Mouse (Mus musculus): Measurements from ENCODE around the gene Best3.
A peak's percentile ranks its signal among the peaks of the same experiment; 100 is the strongest.
"Not testable (repeated sequence)": the region's sequence is repeated elsewhere in the genome, so short reads cannot be mapped to it uniquely, and the experiment has no call there.

Best3 gene

DNA sequence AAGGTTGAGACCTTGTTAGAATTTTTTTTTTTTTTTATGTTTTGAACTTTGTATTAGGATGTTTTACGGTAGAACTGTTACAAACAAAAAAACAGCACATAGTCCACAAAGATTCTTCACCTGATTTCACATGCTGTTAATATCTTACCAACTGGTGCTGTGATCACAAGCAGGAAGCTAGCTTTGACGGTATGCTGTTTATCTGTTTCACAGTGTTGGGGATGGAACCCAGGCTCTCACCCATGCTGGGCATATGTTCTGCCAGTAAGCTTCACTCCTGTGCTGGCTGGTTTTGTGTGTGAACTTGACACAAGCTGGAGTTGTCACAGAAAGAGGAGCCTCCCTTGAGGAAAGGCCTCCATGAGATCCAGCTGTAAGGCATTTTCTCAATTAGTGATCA is 8.3 kb upstream of the Best3 start:
- no peak for ATAC-seq (ENCODE audit: low TSS enrichment)

DNA sequence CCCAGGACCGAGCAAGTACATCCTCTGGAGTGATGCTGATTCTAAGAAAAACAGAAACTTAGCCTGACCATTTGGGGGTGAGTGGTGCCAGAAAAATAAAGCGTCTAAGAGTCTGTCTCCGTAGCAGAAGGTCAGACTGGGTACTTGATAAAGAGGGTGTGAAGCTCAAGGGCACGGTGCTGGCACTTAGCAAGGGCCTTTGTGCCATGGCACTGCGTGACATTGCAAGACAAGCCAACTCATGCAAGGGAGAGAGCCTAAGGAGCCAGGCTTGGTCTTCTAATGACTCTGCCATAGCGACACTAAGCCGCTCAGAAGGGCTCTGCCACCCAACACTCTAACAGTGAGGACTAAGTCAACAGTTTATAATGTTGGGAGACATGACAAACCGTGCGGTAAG is 7.3 kb upstream of the Best3 start:
- ATAC-seq (ENCODE audit: low TSS enrichment): no peak

DNA sequence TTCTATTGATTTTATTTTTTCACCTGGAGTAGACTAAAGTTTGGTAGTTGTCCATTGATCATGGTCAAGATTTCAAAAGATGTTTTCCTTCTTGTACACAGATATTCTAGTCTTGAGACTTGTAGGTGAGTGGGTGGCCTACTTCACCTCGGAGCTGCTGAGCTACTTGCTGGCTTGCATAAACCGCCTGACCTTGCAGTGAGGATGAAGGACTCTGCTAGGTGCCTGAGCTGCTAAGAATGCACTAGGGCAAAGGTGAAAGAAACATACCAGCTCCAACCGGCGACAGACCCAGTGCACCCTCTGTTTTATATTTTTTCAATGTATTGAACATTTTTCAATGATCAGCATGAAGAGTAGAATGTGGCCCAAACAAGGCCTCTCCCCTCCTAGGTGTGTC is 5.8 kb upstream of the Best3 start:
- ATAC-seq (ENCODE audit: low TSS enrichment): no peak

DNA sequence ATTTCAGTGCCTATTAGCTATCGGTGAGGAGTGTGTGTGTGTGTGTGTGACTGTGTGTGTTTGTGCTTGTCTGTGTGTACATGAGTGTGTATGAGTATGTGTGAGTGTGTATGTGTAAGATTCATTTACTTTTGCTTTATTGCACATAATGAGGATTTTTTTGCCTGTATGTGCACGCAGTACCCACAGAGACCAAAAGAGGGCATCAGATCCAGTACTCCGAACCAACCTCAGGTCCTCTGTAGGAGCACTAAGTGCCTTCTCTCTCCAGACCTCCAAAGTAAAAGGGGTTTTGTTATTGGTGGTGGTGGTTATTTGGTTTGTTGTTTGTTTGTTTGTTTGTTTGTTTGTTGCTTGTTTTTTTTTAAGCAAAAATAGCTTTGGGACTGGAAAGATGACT is 5.2 kb upstream of the Best3 start:
- ATAC-seq (ENCODE audit: low TSS enrichment): no peak

DNA sequence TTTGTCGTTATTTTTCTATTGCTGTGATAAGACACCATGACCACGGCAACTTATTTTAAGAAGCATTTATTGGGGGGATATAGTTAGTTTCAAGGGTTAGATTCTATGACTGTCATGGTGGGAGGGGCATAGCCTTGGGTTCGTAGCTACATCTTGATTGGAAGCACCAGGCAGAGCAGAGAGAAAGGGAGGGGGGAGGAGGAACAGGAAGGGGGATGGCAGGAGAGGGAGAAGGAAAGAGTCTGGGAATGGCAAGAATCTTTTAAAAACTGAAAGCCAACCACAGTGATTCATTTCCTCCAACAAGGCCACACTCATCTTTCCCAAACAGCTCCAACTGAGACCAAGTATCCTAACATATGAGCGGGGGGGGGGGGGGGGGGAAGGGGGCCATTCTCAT is 3.6 kb upstream of the Best3 start:
- no peak for ATAC-seq (ENCODE audit: low TSS enrichment)

DNA sequence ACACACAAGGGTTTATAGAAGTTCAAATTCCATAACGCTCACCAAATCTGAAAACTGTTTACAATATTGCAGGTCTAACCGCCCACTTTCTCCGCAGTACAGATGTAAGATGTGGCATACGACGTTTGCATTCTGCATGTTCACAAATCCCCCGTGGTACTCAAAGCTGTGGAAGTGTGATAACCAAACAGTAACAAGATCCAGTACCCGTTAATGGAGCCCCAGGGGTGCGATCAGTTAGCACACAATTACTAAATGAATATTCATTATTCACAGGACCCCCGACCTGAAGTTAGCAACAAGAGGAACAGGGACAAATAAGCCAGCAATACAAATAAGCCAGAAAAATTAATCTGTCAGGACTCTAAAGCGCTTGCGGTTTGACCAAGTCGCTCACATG is 1.3 kb upstream of the Best3 start:
- ATAC-seq (ENCODE audit: low TSS enrichment): no peak

DNA sequence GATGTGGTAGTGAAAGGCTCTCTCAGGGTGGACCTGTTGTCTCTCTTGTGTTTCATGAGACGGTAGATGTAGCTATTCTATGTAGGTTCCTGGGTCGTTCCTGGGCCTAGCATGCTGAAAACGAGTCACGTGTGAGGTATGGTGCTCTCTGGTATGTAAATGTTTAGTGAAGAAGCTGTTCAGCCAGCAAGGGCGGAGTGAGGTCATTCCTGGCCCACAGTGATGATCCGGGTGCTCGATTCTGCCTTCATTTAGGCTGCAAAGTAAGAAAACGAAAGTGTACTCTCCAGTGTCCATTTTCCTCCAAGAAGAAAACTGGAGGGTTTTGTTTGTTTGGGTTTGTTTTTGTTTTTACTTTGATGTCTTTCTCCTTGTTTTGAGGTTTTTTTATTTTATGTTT is 7.9 kb downstream of the Best3 start:
- ATAC-seq (ENCODE audit: low TSS enrichment): no peak

DNA sequence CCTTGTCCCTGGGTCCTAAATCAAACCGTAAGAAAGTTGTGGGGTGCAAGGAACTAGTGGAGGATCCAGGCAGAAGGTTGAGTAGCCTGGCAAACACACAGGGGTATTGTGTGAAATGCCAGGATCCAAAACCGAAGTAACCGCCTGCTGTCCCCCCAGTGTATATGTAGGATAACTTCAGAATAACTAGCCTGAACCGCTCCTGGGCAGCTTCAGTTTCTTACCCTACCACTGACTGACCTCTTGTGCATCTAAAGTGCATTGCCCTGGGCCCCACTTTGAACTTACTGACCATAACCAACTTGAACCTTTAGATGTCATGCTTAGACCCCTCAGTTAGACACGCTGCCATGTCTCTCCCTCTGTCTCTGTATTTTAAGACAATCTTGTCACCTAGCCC is 9.0 kb downstream of the Best3 start:
- no peak for ATAC-seq (ENCODE audit: low TSS enrichment)

DNA sequence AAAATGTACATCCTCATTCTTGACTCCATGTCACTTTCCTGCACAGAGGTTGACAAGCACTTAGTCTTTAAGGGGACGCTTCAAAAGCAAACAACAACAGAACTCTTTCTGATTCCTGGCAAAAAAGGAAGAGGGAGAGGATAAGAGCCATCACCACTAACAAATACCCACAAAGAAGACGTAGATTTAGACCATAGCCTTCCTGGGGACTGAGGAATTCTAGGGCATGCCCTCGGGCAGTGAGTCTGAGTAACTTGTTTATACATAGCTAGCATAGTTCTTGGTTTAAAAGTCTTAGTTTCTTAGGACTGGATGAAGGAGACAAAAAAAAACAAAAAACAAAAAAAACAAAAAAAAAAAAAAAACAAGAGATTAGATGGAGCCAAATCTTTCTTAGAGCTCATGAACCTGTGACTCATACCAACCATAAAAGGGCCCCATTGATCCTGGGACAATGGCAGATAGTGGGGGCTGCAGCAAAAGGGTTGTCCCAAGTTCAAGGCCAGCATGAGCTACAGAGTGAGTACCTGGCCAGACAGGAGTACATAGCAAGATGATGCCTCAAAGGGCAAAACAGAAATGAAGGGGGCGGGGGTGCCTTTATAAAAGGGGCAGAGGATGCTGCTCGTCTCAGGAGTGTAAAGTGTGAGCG is 9.6 kb downstream of the Best3 start:
- no peak for ATAC-seq (ENCODE audit: low TSS enrichment)

DNA sequence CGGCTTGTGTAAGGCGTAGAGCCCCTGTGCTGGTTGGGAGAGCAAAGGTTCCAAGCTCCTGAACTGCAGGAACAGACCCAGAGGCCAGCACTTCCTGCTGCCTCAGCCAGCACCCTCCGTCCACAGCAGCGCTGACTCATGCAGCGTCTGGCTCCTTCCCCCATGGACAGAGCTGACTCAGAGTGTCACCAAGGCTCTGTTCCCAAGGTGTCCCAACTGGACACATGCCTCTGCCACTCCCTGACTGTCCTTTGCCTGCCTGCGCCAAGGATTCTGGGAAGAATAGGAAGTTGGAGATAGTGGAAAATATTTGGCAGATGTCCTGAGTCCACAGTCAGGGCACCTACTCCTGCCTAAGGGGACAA is 10.1 kb downstream of the Best3 start:
- no peak for ATAC-seq (ENCODE audit: low TSS enrichment)

DNA sequence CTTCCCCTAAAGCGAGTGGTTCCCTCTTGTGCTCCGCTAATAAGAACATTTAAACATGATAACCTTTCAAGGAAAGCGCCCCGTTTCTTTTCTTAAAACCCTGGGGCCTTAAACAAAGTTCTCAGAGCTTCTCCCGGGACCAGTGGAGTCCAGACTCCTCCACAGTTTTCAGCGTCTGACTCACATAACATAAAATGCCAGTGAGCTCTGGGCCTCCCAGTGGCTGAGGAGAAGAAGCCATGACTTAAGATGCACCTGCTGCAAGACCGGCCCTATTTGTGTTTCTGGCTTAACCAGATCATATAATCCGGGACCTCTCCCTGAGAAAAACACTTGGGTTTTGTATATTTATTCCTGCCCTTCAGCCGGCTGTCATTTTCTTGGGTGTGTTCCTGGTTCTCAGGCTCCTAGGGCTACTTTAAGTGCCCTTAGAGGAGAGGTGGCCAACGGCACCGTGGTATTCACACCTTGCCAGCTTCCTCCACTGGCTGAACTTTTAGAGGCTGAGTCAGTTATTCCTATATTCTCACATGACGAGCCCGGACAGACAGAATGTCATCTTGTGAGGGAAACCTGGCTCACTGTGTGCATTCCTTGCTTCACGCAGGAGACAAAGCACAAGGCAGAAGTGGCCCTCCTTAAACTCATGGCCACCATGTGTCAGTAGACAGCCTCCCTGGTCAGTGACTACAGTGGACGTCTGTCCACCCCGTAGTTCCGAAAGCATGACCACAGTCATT is 12.8 kb downstream of the Best3 start:
- no peak for ATAC-seq (ENCODE audit: low TSS enrichment)

DNA sequence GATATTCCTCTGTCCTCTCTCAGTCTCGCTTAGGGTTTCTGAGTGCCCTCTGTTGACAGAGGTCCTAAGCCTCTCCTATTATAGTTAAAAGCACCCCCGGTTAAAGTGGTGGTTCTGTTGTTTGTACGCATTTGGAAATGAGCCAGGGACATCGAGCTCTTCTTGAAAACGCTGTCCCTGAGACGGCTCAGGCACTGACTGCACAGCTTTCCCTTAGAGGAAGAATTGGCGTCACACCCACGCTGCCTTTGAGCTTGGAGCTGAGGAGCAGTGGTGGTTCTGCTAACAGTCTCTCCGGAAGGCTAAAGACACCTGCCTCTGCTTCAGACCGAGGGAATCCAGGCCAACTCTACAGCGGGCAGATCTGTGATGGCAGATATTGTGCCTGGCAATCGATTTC is 14.9 kb downstream of the Best3 start:
- peak; percentile 89 for ATAC-seq (ENCODE audit: low TSS enrichment)

DNA sequence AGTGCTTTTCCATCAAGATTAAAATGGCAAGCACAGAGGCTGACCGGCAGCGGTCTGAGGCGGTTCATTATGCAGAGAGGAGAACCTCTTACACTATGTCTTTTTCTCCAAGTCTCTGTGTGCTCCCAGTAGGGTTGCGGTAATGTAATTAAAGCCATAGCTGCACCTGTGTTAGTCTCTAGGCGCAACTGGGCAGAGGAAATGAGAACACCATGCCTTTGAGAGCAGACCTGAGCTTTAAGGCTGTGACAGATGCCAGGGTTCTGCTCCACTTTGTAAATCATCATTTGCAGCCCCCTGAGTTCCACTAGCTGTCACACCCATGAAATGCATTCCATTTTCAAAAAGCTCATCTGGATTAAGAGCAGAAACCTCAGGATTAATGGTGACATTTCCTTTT is 18.6 kb downstream of the Best3 start:
- ATAC-seq (ENCODE audit: low TSS enrichment): no peak

DNA sequence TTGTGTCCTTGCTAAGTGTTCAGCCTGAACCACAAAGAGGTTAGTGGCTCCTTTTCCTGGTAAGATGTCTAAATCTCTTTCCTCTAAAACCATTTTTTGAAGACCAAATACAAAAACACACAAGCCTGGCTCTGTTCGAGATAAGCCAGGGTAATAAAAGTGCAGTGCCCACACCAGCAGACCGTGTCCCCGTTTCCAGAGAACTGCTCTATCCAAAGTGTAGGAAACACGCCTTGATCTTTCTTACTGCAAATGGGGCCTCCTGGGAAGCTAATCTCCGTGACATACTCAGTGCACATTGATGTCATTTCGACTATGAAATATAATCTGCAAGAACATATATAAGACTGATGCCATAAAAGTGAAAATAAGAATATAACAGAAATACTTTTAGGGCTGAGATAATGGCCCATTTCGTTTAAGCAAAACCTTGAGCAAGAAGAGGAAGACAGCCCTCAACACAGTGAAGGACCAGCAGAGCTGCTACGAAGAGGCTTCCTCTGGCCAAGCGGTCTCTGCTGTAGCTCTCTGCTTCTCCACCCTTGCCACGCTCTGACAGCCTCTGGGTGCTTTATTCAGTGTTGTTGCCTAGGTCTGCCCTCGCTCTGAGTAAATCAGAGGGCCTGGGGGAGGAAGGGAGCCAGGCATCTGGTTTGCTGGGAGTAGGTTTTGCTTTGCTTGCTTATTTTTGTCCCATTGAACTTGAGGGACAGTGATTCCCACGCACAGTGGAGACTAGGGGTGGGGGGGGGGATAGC is 19.8 kb downstream of the Best3 start:
- peak; percentile 58 for ATAC-seq (ENCODE audit: low TSS enrichment)

DNA sequence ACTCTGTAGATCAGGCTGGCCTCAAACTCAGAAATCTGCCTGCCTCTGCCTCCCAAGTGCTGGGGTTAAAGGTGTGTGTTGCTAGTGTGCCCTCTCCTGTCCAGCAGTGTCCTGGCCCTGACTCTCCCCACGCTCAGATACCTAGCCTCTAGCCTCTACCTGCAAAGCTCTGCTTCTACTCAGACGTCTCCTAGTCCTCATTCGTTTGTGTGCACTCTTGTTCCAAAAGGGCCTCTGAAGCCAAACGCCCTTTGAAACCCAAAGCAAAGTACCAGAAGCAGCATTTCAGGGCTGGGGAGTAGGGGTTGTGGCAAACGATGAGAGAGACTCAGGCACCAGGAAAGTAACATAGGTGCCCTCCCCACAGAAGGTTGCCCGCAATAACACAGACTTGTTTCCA is 23.6 kb downstream of the Best3 start:
- ATAC-seq (ENCODE audit: low TSS enrichment): no peak

DNA sequence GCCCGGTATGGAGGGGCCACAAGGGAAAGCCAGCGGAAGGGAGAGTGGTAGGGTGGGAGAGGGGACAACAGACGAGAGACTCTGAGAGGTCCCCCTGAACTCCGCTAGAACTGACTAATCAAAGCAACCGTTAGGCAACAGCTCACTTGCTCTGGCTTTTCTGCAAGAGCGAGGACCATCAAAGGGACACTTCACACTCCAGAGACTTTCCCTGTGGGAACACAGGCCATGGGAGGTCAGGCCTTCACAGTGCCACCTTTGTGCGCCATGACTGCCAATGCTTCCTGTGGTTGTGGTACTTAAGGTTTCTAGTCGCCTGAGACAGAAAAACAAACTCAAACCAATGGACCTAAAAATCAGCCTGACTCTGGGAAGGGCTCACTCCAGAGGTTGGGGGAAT is 24.9 kb downstream of the Best3 start:
- no peak for ATAC-seq (ENCODE audit: low TSS enrichment)

DNA sequence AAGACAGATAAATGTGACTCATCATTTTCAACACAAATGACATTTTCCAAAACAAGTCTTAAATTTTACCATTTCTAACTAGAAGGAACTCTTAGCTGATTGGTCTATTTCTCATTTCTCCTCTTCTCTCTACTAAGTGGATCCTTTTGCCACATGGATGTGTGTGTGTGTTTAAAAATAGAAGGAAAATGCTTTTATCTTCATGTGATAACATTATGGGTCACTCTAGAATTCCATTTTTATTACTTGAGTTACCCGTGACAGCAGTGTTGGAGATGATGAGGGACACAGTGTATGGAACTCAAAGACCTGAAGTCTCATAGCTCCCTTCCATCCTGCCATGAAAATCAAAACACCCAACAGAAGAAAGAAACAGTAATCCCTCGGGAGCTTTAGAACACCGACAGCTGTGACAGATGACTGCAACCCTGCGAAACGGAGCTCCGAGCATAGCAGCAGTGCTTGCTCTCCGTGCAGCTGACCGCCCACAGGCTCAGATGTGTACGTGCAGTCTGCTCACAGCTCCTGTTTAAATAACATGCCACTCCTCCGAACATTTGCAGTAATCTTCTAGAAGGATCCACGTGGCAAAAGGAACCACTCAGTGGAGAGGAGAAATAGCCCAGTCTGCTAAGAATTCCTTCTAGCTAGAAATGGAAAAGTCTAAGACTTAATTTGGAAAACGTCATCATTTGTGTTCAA is 27.7 kb downstream of the Best3 start:
- ATAC-seq (ENCODE audit: low TSS enrichment): peak; percentile 98

DNA sequence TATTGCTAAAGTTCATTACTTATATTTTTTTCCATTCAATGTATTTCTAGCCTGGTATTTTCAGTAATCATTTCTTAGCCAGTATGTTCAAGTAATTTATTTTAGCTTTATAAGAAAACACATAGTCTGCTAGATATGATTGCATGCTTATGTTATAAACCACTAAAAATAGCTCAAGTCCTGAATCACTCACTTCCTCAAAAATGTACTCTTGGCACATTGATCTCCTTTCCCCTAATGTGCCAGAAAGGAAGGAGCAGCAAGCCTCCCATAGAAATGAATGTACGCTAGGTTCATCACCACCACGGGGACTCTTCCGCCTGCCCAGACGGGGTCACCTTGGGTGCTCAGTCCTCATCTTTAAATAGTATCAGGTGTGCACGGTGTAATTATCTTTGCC is 28.5 kb downstream of the Best3 start:
- ATAC-seq (ENCODE audit: low TSS enrichment): peak; percentile 39

DNA sequence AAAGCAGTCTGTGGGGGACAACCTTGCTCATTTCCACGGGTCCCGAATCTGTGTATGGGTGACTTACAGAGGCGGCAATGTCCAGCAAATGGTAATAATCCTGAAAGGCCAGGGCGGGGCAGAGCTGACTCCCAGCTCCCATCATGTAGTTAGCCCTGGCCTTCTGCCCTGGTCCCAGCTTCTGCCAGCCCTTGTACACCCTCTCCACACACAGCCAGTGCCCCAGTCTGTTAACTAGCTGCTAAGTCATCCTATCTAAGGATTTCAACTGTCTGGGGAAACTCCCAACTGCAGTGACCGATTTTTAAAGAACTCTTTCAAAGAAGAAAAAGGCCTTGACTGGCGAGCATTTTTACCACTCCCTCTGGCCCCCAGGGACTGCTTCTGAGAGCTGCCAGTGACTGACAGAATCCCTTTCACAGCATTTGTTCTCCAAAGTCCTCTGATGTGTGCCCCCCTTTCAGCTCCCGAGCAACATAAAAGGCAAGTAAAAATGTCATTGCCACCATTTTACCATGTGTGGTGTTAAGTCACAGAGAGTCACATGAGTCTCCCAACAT is 32.2 kb downstream of the Best3 start:
- no peak for ATAC-seq (ENCODE audit: low TSS enrichment)

DNA sequence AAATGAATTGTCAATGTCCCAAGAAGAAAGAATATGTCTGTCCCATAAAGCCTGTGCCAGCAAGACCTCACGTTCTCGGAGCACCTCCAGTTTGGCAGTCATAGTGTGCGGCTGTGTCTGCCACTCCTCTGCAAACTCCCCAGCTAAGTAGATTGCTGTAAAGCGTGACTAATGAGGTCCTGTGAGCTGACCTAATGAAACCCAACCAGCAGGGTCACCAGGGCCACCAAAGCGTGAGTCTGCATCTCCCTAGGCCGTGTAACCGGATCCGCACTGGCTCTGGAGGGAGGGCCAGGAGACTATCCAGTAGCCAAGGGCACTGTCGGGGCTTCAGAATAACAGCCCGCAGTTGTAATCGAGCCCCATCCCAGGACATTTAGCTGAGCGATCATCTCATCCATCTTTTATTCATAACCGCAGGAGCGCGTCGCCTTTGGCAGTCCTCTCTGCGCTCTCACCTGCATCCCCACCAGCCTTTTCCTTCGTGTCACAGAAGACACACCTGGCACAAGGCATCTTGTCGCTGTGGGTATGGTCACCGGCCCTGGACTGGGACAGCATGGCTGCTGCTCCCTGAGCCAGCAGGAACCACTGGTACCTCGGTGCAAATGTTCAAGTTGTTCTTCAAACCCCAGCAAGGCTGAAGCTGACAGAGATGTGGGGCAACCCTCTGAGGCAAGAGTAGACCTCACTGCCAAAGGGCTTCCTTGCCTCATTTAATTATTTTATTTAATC is 35.1 kb downstream of the Best3 start:
- no peak for ATAC-seq (ENCODE audit: low TSS enrichment)

DNA sequence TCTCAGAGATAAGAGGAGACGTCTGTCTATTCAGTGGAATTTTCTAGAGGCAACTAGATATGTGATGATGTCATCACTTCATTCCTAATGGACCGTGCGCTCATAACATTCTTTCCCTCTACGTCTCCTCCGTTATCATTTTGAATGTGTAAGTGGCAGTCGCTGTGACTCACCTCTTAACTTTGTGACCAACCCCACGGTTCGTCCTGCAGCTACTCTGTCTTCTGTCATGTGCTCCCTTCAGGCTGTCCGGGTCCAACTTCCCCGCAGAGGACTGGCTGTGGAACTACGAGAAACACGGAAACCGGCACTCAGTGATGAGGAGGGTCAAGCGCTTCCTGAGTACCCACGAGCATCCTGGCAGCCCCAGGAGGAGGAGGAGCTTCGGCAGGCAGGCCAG is 37.6 kb downstream of the Best3 start:
- no peak; the same call in 1 of the 2 replicates for ATAC-seq (ENCODE audit: low TSS enrichment)

DNA sequence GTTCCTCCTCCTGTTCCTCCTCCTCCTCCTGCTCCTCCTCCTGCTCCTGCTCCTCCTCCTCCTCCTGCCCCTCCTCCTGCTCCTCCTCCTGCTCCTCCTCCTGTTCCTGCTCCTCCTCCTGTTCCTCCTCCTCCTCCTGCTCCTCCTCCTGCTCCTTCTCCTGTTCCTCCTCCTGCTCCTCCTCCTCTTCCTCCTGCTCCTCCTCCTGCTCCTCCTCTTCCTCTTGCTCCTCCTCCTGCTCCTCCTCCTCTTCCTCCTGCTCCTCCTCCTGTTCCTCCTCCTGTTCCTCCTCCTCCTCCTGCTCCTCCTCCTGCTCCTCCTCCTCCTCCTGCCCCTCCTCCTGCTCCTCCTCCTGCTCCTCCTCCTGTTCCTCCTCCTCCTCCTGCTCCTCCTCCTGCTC is 39.7 kb downstream of the Best3 start:
- ATAC-seq (ENCODE audit: low TSS enrichment): not testable (repeated sequence)
